Mouse (Mus musculus) heart, embryonic 13.5 days (tissue): ENCODE measurements at regions not wholly inside any gene's neighbourhood (a gene's known extent, or its start where the extent isn't known, plus 50 kb on each side); places are given as distances from the start of the nearest gene placed in this dataset.
A peak's percentile ranks its signal among the peaks of the same experiment; 100 is the strongest.

Experiments used
- ATAC-seq: fragments of 200-750 bp; cut with Nextera tagmentation; 2 replicates; pipeline ENCODE4 v1.8.0; 2017; ENCODE audit warnings: moderate TSS enrichment; ENCODE audit not compliant: insufficient number of reproducible peaks, low FRiP score, low TSS enrichment; ENCODE audit errors: extremely low read depth
- H3K27ac ChIP-seq: fragments of 300-500 bp; sonication (generic); replicated peaks from 2 replicates; pipeline ENCODE4 v1.5.1; 2015; ENCODE audit warnings: moderate library complexity, mild to moderate bottlenecking, inconsistent platforms
- H3K27me3 ChIP-seq: fragments of 300-500 bp; sonication (generic); replicated peaks from 2 replicates; pipeline ENCODE4 v1.6.1; 2015; ENCODE audit warnings: mild to moderate bottlenecking, inconsistent platforms
- H3K36me3 ChIP-seq: fragments of 300-500 bp; sonication (generic); 2 replicates; pipeline ENCODE4 v1.6.1; 2015; ENCODE audit warnings: mild to moderate bottlenecking, inconsistent platforms
- H3K4me1 ChIP-seq: fragments of 300-500 bp; sonication (generic); 2 replicates; pipeline ENCODE4 v1.6.1; 2015; ENCODE audit warnings: inconsistent platforms
- H3K4me2 ChIP-seq: fragments of 300-500 bp; sonication (generic); 2 replicates; pipeline ENCODE4 v1.6.1; 2015; ENCODE audit warnings: inconsistent platforms, mild to moderate bottlenecking, moderate library complexity
- H3K4me3 ChIP-seq: fragments of 300-500 bp; sonication (generic); 2 replicates; pipeline ENCODE4 v1.5.1; 2015; ENCODE audit warnings: moderate library complexity, mild to moderate bottlenecking, inconsistent platforms
- H3K9ac ChIP-seq: fragments of 300-500 bp; sonication (generic); 2 replicates; pipeline ENCODE4 v1.6.1; 2015; ENCODE audit warnings: inconsistent platforms, mild to moderate bottlenecking, moderate library complexity
- H3K9me3 ChIP-seq: fragments of 300-500 bp; sonication (generic); 2 replicates; pipeline ENCODE4 v1.6.1; 2016; ENCODE audit warnings: inconsistent platforms
- WGBS: fragments of 180-500 bp; shearing (Covaris S2); methylation state at CpG from one replicate; pipeline ENCODE4 v1.1.7; 2015; ENCODE audit warnings: mixed read lengths; 5-methylcytosine and 5-hydroxymethylcytosine counted together

GRCm38 (mm10) chr1:137813716-137814115 lies 361.8 kb downstream of the Ptprc start:
- 60% methylated on average over 1 of the region's 1 CpGs for WGBS
- no peak overlapping the region for H3K4me3 ChIP-seq

GRCm38 (mm10) chr1:137811981-137812380 lies 363.5 kb downstream of the Ptprc start:
- Histone ChIP-seq H3K4me2 (no peak overlapping the region), H3K4me1 (no peaks in the 10 kb centered on the region), H3K4me3 (no peak overlapping the region), H3K36me3 (no peaks in the 10 kb centered on the region), H3K9ac (no peak overlapping the region), H3K27ac (no peak overlapping the region), H3K27me3 (no peaks in the 10 kb centered on the region), H3K9me3 (no peaks in the 10 kb centered on the region)
- no peak for ATAC-seq
- WGBS = 79% methylated on average over 4 of the region's 4 CpGs

More at GRCm38 (mm10) chr1:137813716-137814115, 361.8 kb downstream of the Ptprc start:
- Histone ChIP-seq H3K9ac (no peak overlapping the region), H3K27me3 (no peaks in the 10 kb centered on the region), H3K36me3 (no peaks in the 10 kb centered on the region), H3K9me3 (no peaks in the 10 kb centered on the region), H3K27ac (no peak overlapping the region), H3K4me1 (no peaks in the 10 kb centered on the region), H3K4me2 (no peak overlapping the region)
- ATAC-seq = no peak

GRCm38 (mm10) chr1:137806742-137807141 lies 368.8 kb downstream of the Ptprc start:
- Histone ChIP-seq H3K9me3 (no peaks in the 10 kb centered on the region), H3K9ac (no peak overlapping the region), H3K4me3 (no peak overlapping the region), H3K36me3 (no peaks in the 10 kb centered on the region), H3K4me2 (no peak overlapping the region), H3K4me1 (peaks cover 11% of the 10 kb centered on the region), H3K27me3 (no peaks in the 10 kb centered on the region), H3K27ac (no peak overlapping the region)
- 65% methylated on average over 8 of the region's 8 CpGs for WGBS
- no peak for ATAC-seq

- Histone ChIP-seq H3K9ac (no peak overlapping the region), H3K4me1 (peaks cover 12% of the 10 kb centered on the region), H3K9me3 (no peaks in the 10 kb centered on the region), H3K4me2 (no peak overlapping the region), H3K36me3 (no peaks in the 10 kb centered on the region), H3K4me3 (no peak overlapping the region), H3K27me3 (no peaks in the 10 kb centered on the region), H3K27ac (no peak overlapping the region)
- WGBS = 72% methylated on average over 8 of the region's 8 CpGs
- ATAC-seq = no peak
These were observed 369.3 kb downstream of the Ptprc start for GRCm38 (mm10) chr1:137806252-137806651.

- Histone ChIP-seq H3K27me3 (no peaks in the 10 kb centered on the region), H3K4me3 (no peak overlapping the region), H3K9me3 (no peaks in the 10 kb centered on the region), H3K9ac (no peak overlapping the region), H3K4me2 (no peak overlapping the region), H3K36me3 (no peaks in the 10 kb centered on the region), H3K27ac (peak overlapping the region; percentile 77), H3K4me1 (peaks cover 27% of the 10 kb centered on the region)
- no peak for ATAC-seq
- WGBS = 25% methylated on average over 4 of the region's 4 CpGs
These were observed 373.4 kb downstream of the Ptprc start for GRCm38 (mm10) chr1:137802119-137802518.

DNA sequence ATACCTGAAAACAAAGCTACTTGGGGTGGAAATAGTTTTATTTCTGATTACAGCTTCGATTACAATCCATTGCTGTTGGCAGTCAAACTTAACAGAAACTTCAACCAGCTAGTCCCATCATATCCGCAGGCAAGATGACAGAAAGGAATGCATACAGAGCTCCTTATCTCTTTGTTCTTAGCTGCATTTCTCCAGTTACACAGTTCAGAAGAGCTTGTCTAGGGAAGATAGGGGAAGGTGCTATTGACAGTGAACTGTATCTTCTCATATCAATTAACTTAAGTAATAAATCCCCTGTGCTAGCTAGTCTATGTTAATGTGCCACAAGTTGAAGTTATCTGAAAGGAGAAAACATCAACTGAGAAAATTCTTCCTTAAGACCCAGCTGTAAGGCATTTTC lies 374.8 kb downstream of the Ptprc start:
- H3K4me1 ChIP-seq = peaks cover 27% of the 10 kb centered on the region
- no peaks in the 10 kb centered on the region for H3K9me3 ChIP-seq
- H3K9ac ChIP-seq = no peak overlapping the region
- WGBS = 20% methylated on average over 2 of the region's 2 CpGs
- no peak for ATAC-seq
- H3K27ac ChIP-seq = peak overlapping the region; percentile 70
- H3K4me3 ChIP-seq = no peak overlapping the region
- H3K36me3 ChIP-seq = no peaks in the 10 kb centered on the region
- no peak overlapping the region for H3K4me2 ChIP-seq
- H3K27me3 ChIP-seq = no peaks in the 10 kb centered on the region

GRCm38 (mm10) chr1:137788789-137789188 lies 386.7 kb downstream of the Ptprc start:
- 0 out of 2 replicates have a peak, but pooled peaks cover 4% of the 10 kb centered on the region for H3K4me1 ChIP-seq
- no peak for ATAC-seq
- no peaks in the 10 kb centered on the region for H3K9me3 ChIP-seq
- no peak overlapping the region for H3K4me2 ChIP-seq
- no peak overlapping the region for H3K27ac ChIP-seq
- no peaks in the 10 kb centered on the region for H3K27me3 ChIP-seq
- H3K36me3 ChIP-seq = no peaks in the 10 kb centered on the region
- no peak overlapping the region for H3K9ac ChIP-seq
- 49% methylated on average over 3 of the region's 3 CpGs for WGBS
- no peak overlapping the region for H3K4me3 ChIP-seq

DNA sequence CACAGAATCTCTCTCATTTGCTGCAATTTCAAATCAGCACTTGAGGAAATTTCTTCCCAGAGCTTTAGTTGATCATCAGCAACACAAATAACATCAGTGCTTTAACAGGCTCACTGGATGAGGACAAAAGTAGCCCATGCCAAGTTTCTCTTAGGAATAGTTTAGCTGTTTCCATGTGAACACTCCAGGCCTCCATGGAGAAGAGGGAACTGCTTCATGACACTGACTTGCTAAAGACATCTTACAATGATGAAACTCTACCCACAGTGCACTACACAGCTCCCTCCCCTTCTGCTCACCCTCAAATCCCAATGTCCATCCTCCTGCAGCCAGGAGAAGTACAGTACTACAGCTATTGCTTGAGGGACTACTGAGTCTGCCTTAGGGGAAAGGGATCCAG lies 388.9 kb downstream of the Ptprc start:
- H3K36me3 ChIP-seq = no peaks in the 10 kb centered on the region
- no peak overlapping the region for H3K27ac ChIP-seq
- no peak overlapping the region for H3K4me2 ChIP-seq
- H3K4me3 ChIP-seq = no peak overlapping the region
- H3K4me1 ChIP-seq = 0 out of 2 replicates have a peak, but pooled peaks cover 4% of the 10 kb centered on the region
- H3K9me3 ChIP-seq = no peaks in the 10 kb centered on the region
- ATAC-seq = no peak
- H3K27me3 ChIP-seq = no peaks in the 10 kb centered on the region
- H3K9ac ChIP-seq = no peak overlapping the region

- Histone ChIP-seq H3K4me1 (no peaks in the 10 kb centered on the region), H3K4me3 (no peak overlapping the region), H3K27ac (no peak overlapping the region), H3K9ac (no peak overlapping the region), H3K27me3 (no peaks in the 10 kb centered on the region), H3K36me3 (no peaks in the 10 kb centered on the region), H3K9me3 (no peaks in the 10 kb centered on the region), H3K4me2 (no peak overlapping the region)
- no peak for ATAC-seq
These were observed 400.9 kb downstream of the Ptprc start for GRCm38 (mm10) chr1:137774586-137774985.

GRCm38 (mm10) chr1:137760797-137761196 lies 414.7 kb downstream of the Ptprc start:
- no peaks in the 10 kb centered on the region for H3K36me3 ChIP-seq
- no peak overlapping the region for H3K4me3 ChIP-seq
- H3K9ac ChIP-seq = no peak overlapping the region
- H3K27ac ChIP-seq = no peak overlapping the region
- 88% methylated on average over 4 of the region's 4 CpGs for WGBS
- 0 out of 2 replicates have a peak, but pooled peaks cover 2% of the 10 kb centered on the region for H3K4me1 ChIP-seq
- H3K4me2 ChIP-seq = no peak overlapping the region
- no peaks in the 10 kb centered on the region for H3K9me3 ChIP-seq
- ATAC-seq = no peak
- no peaks in the 10 kb centered on the region for H3K27me3 ChIP-seq

GRCm38 (mm10) chr1:137751446-137751961 lies 424.0 kb downstream of the Ptprc start:
- H3K4me2 ChIP-seq = no peak overlapping the region
- peaks cover 4% of the 10 kb centered on the region for H3K4me1 ChIP-seq
- H3K36me3 ChIP-seq = no peaks in the 10 kb centered on the region
- H3K9me3 ChIP-seq = no peaks in the 10 kb centered on the region
- 66% methylated on average over 7 of the region's 7 CpGs for WGBS
- no peaks in the 10 kb centered on the region for H3K27me3 ChIP-seq
- H3K4me3 ChIP-seq = no peak overlapping the region
- H3K27ac ChIP-seq = no peak overlapping the region
- no peak for ATAC-seq
- no peak overlapping the region for H3K9ac ChIP-seq

DNA sequence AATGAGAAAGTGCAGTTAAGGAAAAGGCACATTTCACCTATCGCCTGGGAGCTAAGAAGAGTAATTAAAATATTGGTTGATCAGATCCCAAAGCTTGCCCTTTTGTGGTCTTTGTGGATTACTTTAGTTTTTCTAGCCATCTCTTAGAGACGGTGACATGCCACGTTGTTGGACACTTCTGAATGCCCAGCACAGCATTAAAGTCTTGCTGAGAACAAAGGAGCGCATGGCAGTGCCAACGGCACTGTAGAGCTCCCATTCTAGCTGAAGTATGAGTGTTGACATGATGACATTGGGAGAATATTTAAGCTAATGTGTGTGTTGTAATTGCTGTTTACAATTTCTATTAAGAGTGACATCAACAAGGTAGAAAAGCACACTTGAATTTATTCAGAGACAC lies 424.6 kb downstream of the Ptprc start:
- H3K36me3 ChIP-seq = no peaks in the 10 kb centered on the region
- H3K4me2 ChIP-seq = no peak overlapping the region
- H3K27me3 ChIP-seq = no peaks in the 10 kb centered on the region
- H3K4me1 ChIP-seq = peaks cover 10% of the 10 kb centered on the region
- H3K27ac ChIP-seq = no peak overlapping the region
- no peaks in the 10 kb centered on the region for H3K9me3 ChIP-seq
- ATAC-seq = no peak
- WGBS = 76% methylated on average over 5 of the region's 5 CpGs
- no peak overlapping the region for H3K9ac ChIP-seq
- H3K4me3 ChIP-seq = no peak overlapping the region
